Mouse (Mus musculus) embryo, embryonic 10.5 days (tissue): ENCODE data around the gene Hist1h2ag.
A peak's percentile ranks its signal among the peaks of the same experiment; 100 is the strongest.
"Not testable (repeated sequence)": the region's sequence is repeated elsewhere in the genome, so short reads cannot be mapped to it uniquely, and the experiment has no call there.

Experiments
- DNase-seq: peaks from one replicate; pipeline ENCODE4 v3.0.0-alpha.2; 2015; ENCODE audit warnings: low spot score

Gene Hist1h2ag

GRCm38 (mm10) chr13:22042568-22043502 is at the start of gene Hist1h2ag, which contains the start of gene Hist1h2bj:
TSS of gene Hist1h2ag (minus strand) at chr13:22042944.
TSS of gene Hist1h2bj (plus strand) at chr13:22043214.
- peak; percentile 99 for DNase-seq

- not testable (repeated sequence) for DNase-seq
These were observed 41.4 kb upstream of the Hist1h2ag start, which contains the start of gene Vmn1r188 for GRCm38 (mm10) chr13:22084140-22084539. TSS of gene Vmn1r188 (plus strand) at chr13:22084440.

- DNase-seq, result no peak
These were observed 20.7 kb upstream of the Hist1h2ag start for GRCm38 (mm10) chr13:22063468-22063867.

GRCm38 (mm10) chr13:22061422-22061821 is 18.7 kb upstream of the Hist1h2ag start:
- DNase-seq, result no peak

GRCm38 (mm10) chr13:22053754-22054153 is 11.0 kb upstream of the Hist1h2ag start:
- no peak for DNase-seq

GRCm38 (mm10) chr13:22051523-22051859 is 8.7 kb upstream of the Hist1h2ag start:
- DNase-seq, result no peak

GRCm38 (mm10) chr13:22050591-22051522 is 8.1 kb upstream of the Hist1h2ag start:
- peak; percentile 96 for DNase-seq

GRCm38 (mm10) chr13:22049737-22050440 is 7.1 kb upstream of the Hist1h2ag start:
- DNase-seq, result peak; percentile 94

GRCm38 (mm10) chr13:22049041-22049440 is 6.3 kb upstream of the Hist1h2ag start:
- no peak for DNase-seq

GRCm38 (mm10) chr13:22045311-22045710 is 2.6 kb upstream of the Hist1h2ag start:
- DNase-seq, result no peak

- no peak for DNase-seq
These were observed 1.9 kb upstream of the Hist1h2ag start for GRCm38 (mm10) chr13:22044432-22045155.

GRCm38 (mm10) chr13:22043503-22044431 is 1.0 kb upstream of the Hist1h2ag start:
- peak; percentile 92 for DNase-seq

GRCm38 (mm10) chr13:22041651-22042567 is 835 bp downstream of the Hist1h2ag start:
- peak; percentile 81 for DNase-seq

GRCm38 (mm10) chr13:22041142-22041536 is 1.6 kb downstream of the Hist1h2ag start, which contains the start of gene Hist1h4i:
TSS of gene Hist1h4i (minus strand) at chr13:22041362.
- peak; percentile 97 for DNase-seq

GRCm38 (mm10) chr13:22040464-22041141 is 2.1 kb downstream of the Hist1h2ag start:
- DNase-seq, result peak; percentile 82

GRCm38 (mm10) chr13:22039951-22040463 is 2.7 kb downstream of the Hist1h2ag start:
- DNase-seq, result no peak

- DNase-seq, result no peak
These were observed 3.4 kb downstream of the Hist1h2ag start for GRCm38 (mm10) chr13:22039364-22039763.

- DNase-seq, result peak; percentile 41
These were observed 5.3 kb downstream of the Hist1h2ag start for GRCm38 (mm10) chr13:22037415-22037814.
